Mouse (Mus musculus) MEL (cell line): ENCODE measurements at regions not wholly inside any gene's neighbourhood (a gene's known extent, or its start where the extent isn't known, plus 50 kb on each side); places are given as distances from the start of the nearest gene placed in this dataset.

ENCODE experiments used
- DNase-seq: peaks from one replicate; pipeline ENCODE4 v3.0.0; 2011; ENCODE audit warnings: low read depth, low spot score
- H3K27ac ChIP-seq: 2 replicates; pipeline ENCODE4 v1.5.1; 2012; ENCODE audit warnings: low read depth, mild to moderate bottlenecking, control low read depth, low read length, moderate library complexity; ENCODE audit not compliant: control insufficient read depth
- H3K27me3 ChIP-seq, 2 experiments: fragments of 150-350 bp in 1 of 2; sonication (generic) in 1 of 2; 2 replicates each; pipeline ENCODE4 v1.6.1; 2012; ENCODE audit warnings: low read length in 2 of 2, mild to moderate bottlenecking in 2 of 2, improper control_type of control experiment in 1 of 2, moderate library complexity in 1 of 2; ENCODE audit not compliant: insufficient read depth in 2 of 2, control insufficient read depth in 1 of 2
- H3K36me3 ChIP-seq, 2 experiments: 2 replicates each; pipeline ENCODE4 v1.6.1; 2012 to 2014; ENCODE audit warnings: low read length in 2 of 2, improper control_type of control experiment in 1 of 2, inconsistent platforms in 1 of 2, mild to moderate bottlenecking in 1 of 2; ENCODE audit not compliant: insufficient read depth in 2 of 2, control insufficient read depth in 1 of 2
- H3K4me1 ChIP-seq, 2 experiments: fragments of 150-350 bp in 1 of 2; sonication (generic) in 1 of 2; 2 replicates each; pipeline ENCODE4 v1.6.1; 2012; ENCODE audit warnings: low read length in 2 of 2, improper control_type of control experiment in 1 of 2, mild to moderate bottlenecking in 1 of 2; ENCODE audit not compliant: insufficient read depth in 2 of 2, control insufficient read depth in 1 of 2
- H3K4me3 ChIP-seq, 2 experiments: fragments of 150-350 bp in 1 of 2; sonication (generic) in 1 of 2; 2 replicates each; pipeline ENCODE4 v1.5.1; 2012; ENCODE audit warnings: low read depth in 2 of 2, low read length in 2 of 2, mild to moderate bottlenecking in 2 of 2, moderate library complexity in 2 of 2, control low read depth in 1 of 2, improper control_type of control experiment in 1 of 2; ENCODE audit not compliant: control insufficient read depth in 1 of 2, insufficient read depth in 1 of 2
- H3K79me2 ChIP-seq: 2 replicates; pipeline ENCODE4 v1.6.1; 2012; ENCODE audit warnings: mild to moderate bottlenecking, low read length, moderate library complexity; ENCODE audit not compliant: control insufficient read depth, poor library complexity, insufficient read depth
- H3K9ac ChIP-seq: 2 replicates; pipeline ENCODE4 v1.6.1; 2012; ENCODE audit warnings: low read depth, mild to moderate bottlenecking, control low read depth, low read length, moderate library complexity; ENCODE audit not compliant: control insufficient read depth, poor library complexity, severe bottlenecking
- H3K9me3 ChIP-seq: fragments of 150-350 bp; sonication (generic); replicated peaks from 2 replicates; pipeline ENCODE4 v1.6.1; 2012; ENCODE audit warnings: mild to moderate bottlenecking, low read length, improper control_type of control experiment, moderate library complexity; ENCODE audit not compliant: insufficient read depth
- CHD1 ChIP-seq: IDR thresholded peaks from 2 replicates; pipeline ENCODE4 v1.6.1; 2012; ENCODE audit warnings: low read depth, mild to moderate bottlenecking, inconsistent platforms, low read length, improper control_type of control experiment
- CHD2 ChIP-seq: IDR thresholded peaks from 2 replicates; pipeline ENCODE4 v1.6.1; 2011; ENCODE audit warnings: low read length, improper control_type of control experiment
- CTCF ChIP-seq, 3 experiments: IDR thresholded peaks in 2 of 3; conservative IDR thresholded peaks in 1 of 3; 2 replicates each; pipeline ENCODE4 v1.5.1; 2011 to 2012; ENCODE audit warnings: low read length in 3 of 3, low read depth in 2 of 3, mild to moderate bottlenecking in 2 of 3, improper control_type of control experiment in 1 of 3, inconsistent platforms in 1 of 3, mixed read lengths in 1 of 3, moderate library complexity in 1 of 3; ENCODE audit not compliant: control insufficient read depth in 1 of 3, insufficient read depth in 1 of 3, poor library complexity in 1 of 3, severe bottlenecking in 1 of 3
- ETS1 ChIP-seq: IDR thresholded peaks from 2 replicates; pipeline ENCODE4 v1.6.1; 2012; ENCODE audit warnings: low read depth, mild to moderate bottlenecking, inconsistent platforms, low read length, improper control_type of control experiment, moderate library complexity
- GATA1 ChIP-seq: IDR thresholded peaks from 2 replicates; pipeline ENCODE4 v1.6.1; 2011; ENCODE audit warnings: low read depth, low read length, improper control_type of control experiment
- JUND ChIP-seq: IDR thresholded peaks from 2 replicates; pipeline ENCODE4 v1.6.1; 2011; ENCODE audit warnings: low read depth, mild to moderate bottlenecking, improper control_type of control experiment, low read length
- MAZ ChIP-seq: IDR thresholded peaks from 2 replicates; pipeline ENCODE4 v1.6.1; 2012; ENCODE audit warnings: low read depth, mild to moderate bottlenecking, inconsistent platforms, low read length, improper control_type of control experiment
- MEF2A ChIP-seq: IDR thresholded peaks from 2 replicates; pipeline ENCODE4 v1.6.1; 2014; ENCODE audit warnings: low read depth, mild to moderate bottlenecking, inconsistent platforms, low read length, improper control_type of control experiment; ENCODE audit not compliant: poor library complexity, insufficient replicate concordance, severe bottlenecking; ENCODE audit errors: extremely low read depth
- MYC ChIP-seq: IDR thresholded peaks from 2 replicates; pipeline ENCODE4 v1.6.1; 2011; ENCODE audit warnings: low read depth, mild to moderate bottlenecking, low read length, improper control_type of control experiment, moderate library complexity
- NELFE ChIP-seq: IDR thresholded peaks from 2 replicates; pipeline ENCODE4 v1.6.1; 2011; ENCODE audit warnings: low read depth, low read length, improper control_type of control experiment
- NRF1 ChIP-seq: IDR thresholded peaks from 2 replicates; pipeline ENCODE4 v1.6.1; 2014; ENCODE audit warnings: low read depth, mild to moderate bottlenecking, inconsistent platforms, low read length, improper control_type of control experiment, moderate library complexity; ENCODE audit not compliant: poor library complexity, insufficient read depth, severe bottlenecking
- POLR2AphosphoS5 ChIP-seq: IDR thresholded peaks from 2 replicates; pipeline ENCODE4 v1.6.1; 2012; ENCODE audit warnings: low read depth, borderline replicate concordance, mild to moderate bottlenecking, inconsistent platforms, low read length, moderate library complexity, mixed read lengths
- RAD21 ChIP-seq: IDR thresholded peaks from 2 replicates; pipeline ENCODE4 v1.6.1; 2011; ENCODE audit warnings: mild to moderate bottlenecking, low read depth, low read length, improper control_type of control experiment
- RCOR1 ChIP-seq: IDR thresholded peaks from 2 replicates; pipeline ENCODE4 v1.6.1; 2012; ENCODE audit warnings: low read depth, mild to moderate bottlenecking, inconsistent platforms, low read length, improper control_type of control experiment
- SMC3 ChIP-seq: IDR thresholded peaks from 2 replicates; pipeline ENCODE4 v1.6.1; 2011; ENCODE audit warnings: low read depth, low read length, improper control_type of control experiment
- TAL1 ChIP-seq: IDR thresholded peaks from 2 replicates; pipeline ENCODE4 v1.6.1; 2012; ENCODE audit warnings: mild to moderate bottlenecking, inconsistent platforms, low read length, moderate library complexity, mixed read lengths
- TCF12 ChIP-seq: IDR thresholded peaks from 2 replicates; pipeline ENCODE4 v1.6.1; 2014; ENCODE audit warnings: low read depth, mild to moderate bottlenecking, inconsistent platforms, low read length, improper control_type of control experiment, moderate library complexity
- UBTF ChIP-seq: IDR thresholded peaks from 2 replicates; pipeline ENCODE4 v1.6.1; 2012; ENCODE audit warnings: low read depth, mild to moderate bottlenecking, inconsistent platforms, low read length, improper control_type of control experiment, moderate library complexity, borderline replicate concordance; ENCODE audit not compliant: insufficient read depth
- ZKSCAN1 ChIP-seq: IDR thresholded peaks from 2 replicates; pipeline ENCODE4 v1.6.1; 2012; ENCODE audit warnings: low read depth, mild to moderate bottlenecking, inconsistent platforms, low read length, improper control_type of control experiment, moderate library complexity
- ZNF384 ChIP-seq: IDR thresholded peaks from 2 replicates; pipeline ENCODE4 v1.6.1; 2012; ENCODE audit warnings: low read depth, mild to moderate bottlenecking, inconsistent platforms, low read length, improper control_type of control experiment

- H3K27ac ChIP-seq: no peak overlapping the region
- no peaks in the 10 kb centered on the region for H3K79me2 ChIP-seq
- no peaks in the 10 kb centered on the region for H3K9me3 ChIP-seq
- no peaks in the 10 kb centered on the region for H3K27me3 ChIP-seq
- H3K4me3 ChIP-seq: no peak overlapping the region
- no peaks in the 10 kb centered on the region for H3K36me3 ChIP-seq
- no peak for DNase-seq
- no peak for TF ChIP-seq TAL1
- no peak for TF ChIP-seq CHD1
- TF ChIP-seq MEF2A: no peak
- TF ChIP-seq MAZ: no peak
- TF ChIP-seq GATA1: no peak
- no peak for TF ChIP-seq MYC
- TF ChIP-seq CHD2: no peak
- no peak for TF ChIP-seq TCF12
- no peak for TF ChIP-seq CTCF (IDR thresholded peaks at IDR 0.05 in 2 of 3, conservative IDR thresholded peaks at IDR 0.05 in 1 of 3; ENCODE audit: control insufficient read depth in 1 of 3, insufficient read depth in 1 of 3, low read depth in 2 of 3, low read length in 3 of 3, poor library complexity in 1 of 3, severe bottlenecking in 1 of 3)
- no peak for TF ChIP-seq NRF1
- no peak for TF ChIP-seq JUND
- TF ChIP-seq NELFE: no peak
- TF ChIP-seq POLR2AphosphoS5: no peak
- TF ChIP-seq ZKSCAN1: no peak
- no peak for TF ChIP-seq ZNF384
- no peak for TF ChIP-seq RCOR1
- no peak for TF ChIP-seq ETS1
- TF ChIP-seq SMC3: no peak
- H3K9ac ChIP-seq: no peak overlapping the region
- H3K4me1 ChIP-seq: no peaks in the 10 kb centered on the region
Observed at GRCm38 (mm10) chr12:95321693-95322092, 370.3 kb upstream of the Flrt2 start.

DNA sequence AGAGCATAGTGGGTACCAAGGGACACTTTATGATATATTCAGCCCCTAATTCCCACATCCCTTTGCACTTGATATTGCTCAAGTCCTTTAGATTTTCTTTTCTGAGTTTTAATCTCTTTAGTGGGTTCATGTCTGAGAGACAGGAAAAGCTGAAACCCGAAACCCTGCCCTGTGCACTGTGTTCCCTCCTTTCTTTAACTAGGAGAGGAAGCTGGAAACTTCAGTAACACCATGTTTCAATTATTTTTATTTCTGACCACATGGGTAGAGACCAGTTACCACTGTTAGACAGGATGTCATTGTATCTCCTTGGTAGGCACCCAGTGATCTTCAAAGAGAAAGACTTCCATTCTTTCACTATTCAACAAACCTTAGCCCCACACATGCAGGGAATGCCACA lies 362.4 kb upstream of the Flrt2 start:
- no peak overlapping the region for H3K27ac ChIP-seq
- DNase-seq: no peak
- H3K36me3 ChIP-seq: no peaks in the 10 kb centered on the region
- TF ChIP-seq RAD21: no peak
- no peak for TF ChIP-seq CHD1
- TF ChIP-seq UBTF: no peak
- no peaks in the 10 kb centered on the region for H3K27me3 ChIP-seq
- no peak overlapping the region for H3K9ac ChIP-seq
- H3K4me3 ChIP-seq: no peak overlapping the region
- H3K4me1 ChIP-seq: no peaks in the 10 kb centered on the region
- H3K9me3 ChIP-seq: no peaks in the 10 kb centered on the region
- no peaks in the 10 kb centered on the region for H3K79me2 ChIP-seq
